Mouse (Mus musculus) cerebellum, postnatal 10 days (tissue): ENCODE data around the gene Mtus2.
A peak's percentile ranks its signal among the peaks of the same experiment; 100 is the strongest.

Experiments
- DNase-seq, 2 experiments: peaks; one replicate each; pipeline ENCODE4 v3.0.0; 2021; ENCODE audit warnings: mixed read lengths in 2 of 2

The Mtus2 gene

GRCm38 (mm10) chr5:147958552-147958951 is 1.4 kb downstream of the Mtus2 start:
- DNase-seq, result peak; percentile 28 to 38

- DNase-seq, result peak in 1 of 2 experiments; percentile 28
Measured at GRCm38 (mm10) chr5:147959088-147959487, 2.0 kb downstream of the Mtus2 start.

- peak; percentile 49 for DNase-seq
Measured at GRCm38 (mm10) chr5:147960793-147961192, 3.7 kb downstream of the Mtus2 start.

GRCm38 (mm10) chr5:147963820-147964580 is 6.9 kb downstream of the Mtus2 start:
- no peak for DNase-seq

- DNase-seq, result peak; percentile 52
Measured at GRCm38 (mm10) chr5:147964776-147965175, 7.7 kb downstream of the Mtus2 start.

GRCm38 (mm10) chr5:147966646-147967045 is 9.5 kb downstream of the Mtus2 start:
- DNase-seq, result no peak

GRCm38 (mm10) chr5:147969566-147969965 is 12.4 kb downstream of the Mtus2 start:
- no peak for DNase-seq

GRCm38 (mm10) chr5:147976001-147976400 is 18.9 kb downstream of the Mtus2 start:
- DNase-seq, result no peak

- no peak for DNase-seq
Measured at GRCm38 (mm10) chr5:147980606-147981005, 23.5 kb downstream of the Mtus2 start.

GRCm38 (mm10) chr5:147990289-147990688 is 33.2 kb downstream of the Mtus2 start:
- DNase-seq, result no peak

- no peak for DNase-seq
Measured at GRCm38 (mm10) chr5:147990775-147991174, 33.7 kb downstream of the Mtus2 start.

- peak; percentile 56 to 67 for DNase-seq
Measured at GRCm38 (mm10) chr5:147992581-147993378, 35.7 kb downstream of the Mtus2 start.

GRCm38 (mm10) chr5:148005263-148005662 is 48.1 kb downstream of the Mtus2 start:
- no peak for DNase-seq

- no peak for DNase-seq
Measured at GRCm38 (mm10) chr5:148012156-148012555, 55.0 kb downstream of the Mtus2 start.

- DNase-seq, result no peak
Measured at GRCm38 (mm10) chr5:148014133-148014854, 57.2 kb downstream of the Mtus2 start.

GRCm38 (mm10) chr5:148015383-148015782 is 58.3 kb downstream of the Mtus2 start:
- DNase-seq, result no peak

GRCm38 (mm10) chr5:148017371-148017770 is 60.3 kb downstream of the Mtus2 start:
- DNase-seq, result no peak

GRCm38 (mm10) chr5:148022784-148023183 is 65.7 kb downstream of the Mtus2 start:
- no peak for DNase-seq

- peak; percentile 51 to 63 for DNase-seq
Measured at GRCm38 (mm10) chr5:148026401-148027349, 69.6 kb downstream of the Mtus2 start.

- peak; percentile 37 to 45 for DNase-seq
Measured at GRCm38 (mm10) chr5:148027985-148028384, 70.9 kb downstream of the Mtus2 start.

GRCm38 (mm10) chr5:148041661-148042060 is 84.5 kb downstream of the Mtus2 start:
- no peak for DNase-seq

- peak; percentile 82 to 85 for DNase-seq
Measured at GRCm38 (mm10) chr5:148048200-148048599, 91.1 kb downstream of the Mtus2 start.
